Mouse (Mus musculus): ENCODE data around the gene Akr1a1.
"Not testable (repeated sequence)": the region's sequence is repeated elsewhere in the genome, so short reads cannot be mapped to it uniquely, and the experiment has no call there.

Akr1a1 gene

GRCm38 (mm10) chr4:116650924-116651796 is at the start of gene Akr1a1:
TSS of gene Akr1a1 (minus strand) at chr4:116651680.
- peak; percentile 78 for DNase-seq (ENCODE audit: low spot score)

GRCm38 (mm10) chr4:116700964-116701363 is 49.5 kb upstream of the Akr1a1 start:
- DNase-seq (ENCODE audit: low spot score) = no peak

GRCm38 (mm10) chr4:116698693-116699342 is 47.3 kb upstream of the Akr1a1 start:
- no peak for DNase-seq (ENCODE audit: low spot score)

GRCm38 (mm10) chr4:116693785-116694184 is 42.3 kb upstream of the Akr1a1 start:
- DNase-seq (ENCODE audit: low spot score) = no peak

- no peak for DNase-seq (ENCODE audit: low spot score)
Observed at GRCm38 (mm10) chr4:116692146-116692545, 40.7 kb upstream of the Akr1a1 start.

GRCm38 (mm10) chr4:116689309-116689876 is 37.9 kb upstream of the Akr1a1 start:
- no peak for DNase-seq (ENCODE audit: low spot score)

- DNase-seq (ENCODE audit: low spot score) = no peak
Observed at GRCm38 (mm10) chr4:116687041-116687440, 35.6 kb upstream of the Akr1a1 start.

- DNase-seq (ENCODE audit: low spot score) = peak; percentile 88
Observed at GRCm38 (mm10) chr4:116685402-116686061, 34.1 kb upstream of the Akr1a1 start, which contains the start of gene Prdx1. TSS of gene Prdx1 (plus strand) at chr4:116685544.

- DNase-seq (ENCODE audit: low spot score) = no peak
Observed at GRCm38 (mm10) chr4:116684665-116685064, 33.2 kb upstream of the Akr1a1 start.

GRCm38 (mm10) chr4:116683957-116684356 is 32.5 kb upstream of the Akr1a1 start:
- DNase-seq (ENCODE audit: low spot score) = no peak

GRCm38 (mm10) chr4:116680521-116680920 is 29.0 kb upstream of the Akr1a1 start:
- not testable (repeated sequence) for DNase-seq (ENCODE audit: low spot score)

- DNase-seq (ENCODE audit: low spot score) = peak; percentile 34
Observed at GRCm38 (mm10) chr4:116679141-116679540, 27.7 kb upstream of the Akr1a1 start.

- no peak for DNase-seq (ENCODE audit: low spot score)
Observed at GRCm38 (mm10) chr4:116677808-116678207, 26.3 kb upstream of the Akr1a1 start.

GRCm38 (mm10) chr4:116676027-116676426 is 24.5 kb upstream of the Akr1a1 start:
- no peak for DNase-seq (ENCODE audit: low spot score)

- not testable (repeated sequence) for DNase-seq (ENCODE audit: low spot score)
Observed at GRCm38 (mm10) chr4:116674761-116675160, 23.3 kb upstream of the Akr1a1 start.

- no peak for DNase-seq (ENCODE audit: low spot score)
Observed at GRCm38 (mm10) chr4:116672785-116673184, 21.3 kb upstream of the Akr1a1 start.

- DNase-seq (ENCODE audit: low spot score) = no peak
Observed at GRCm38 (mm10) chr4:116669291-116669690, 17.8 kb upstream of the Akr1a1 start.

GRCm38 (mm10) chr4:116668145-116668544 is 16.7 kb upstream of the Akr1a1 start:
- peak; percentile 23 for DNase-seq (ENCODE audit: low spot score)

- no peak for DNase-seq (ENCODE audit: low spot score)
Observed at GRCm38 (mm10) chr4:116666625-116667024, 15.1 kb upstream of the Akr1a1 start.

- DNase-seq (ENCODE audit: low spot score) = no peak
Observed at GRCm38 (mm10) chr4:116661998-116662397, 10.5 kb upstream of the Akr1a1 start.

- DNase-seq (ENCODE audit: low spot score) = no peak
Observed at GRCm38 (mm10) chr4:116660829-116661228, 9.3 kb upstream of the Akr1a1 start.

GRCm38 (mm10) chr4:116659916-116660315 is 8.4 kb upstream of the Akr1a1 start:
- not testable (repeated sequence) for DNase-seq (ENCODE audit: low spot score)

All from MN1 (cell line).